Mouse (Mus musculus) kidney, postnatal 14 days (tissue): ENCODE measurements around the gene Gdpd4.

ENCODE experiments used
- DNase-seq: peaks from one replicate; pipeline ENCODE4 v3.0.0; 2022; ENCODE audit warnings: mixed read lengths

The Gdpd4 gene

DNA sequence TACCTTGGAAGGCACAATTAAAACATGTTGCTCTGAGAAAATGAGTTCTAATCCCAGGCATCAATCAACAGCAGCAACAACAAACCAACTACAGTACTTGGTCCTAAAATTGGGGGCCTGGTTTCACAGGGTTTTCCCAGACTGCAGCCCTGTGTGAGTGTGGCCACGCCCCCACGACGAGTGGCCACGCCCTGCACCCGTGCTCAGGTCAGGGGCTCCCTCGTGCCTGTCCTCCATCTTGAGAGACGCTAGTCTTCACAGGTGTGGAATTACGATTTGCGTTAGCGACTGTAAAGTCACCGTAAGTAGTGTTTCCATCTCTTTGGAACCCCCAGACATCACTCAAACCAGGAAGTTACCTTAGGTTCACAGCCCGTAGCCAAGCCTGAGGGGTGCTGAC, at the start of gene Gdpd4:
Gene Gdpd4, plus strand, starts transcription at position 214 of the 400 bp plus-strand sequence.
- DNase-seq: no peak

DNA sequence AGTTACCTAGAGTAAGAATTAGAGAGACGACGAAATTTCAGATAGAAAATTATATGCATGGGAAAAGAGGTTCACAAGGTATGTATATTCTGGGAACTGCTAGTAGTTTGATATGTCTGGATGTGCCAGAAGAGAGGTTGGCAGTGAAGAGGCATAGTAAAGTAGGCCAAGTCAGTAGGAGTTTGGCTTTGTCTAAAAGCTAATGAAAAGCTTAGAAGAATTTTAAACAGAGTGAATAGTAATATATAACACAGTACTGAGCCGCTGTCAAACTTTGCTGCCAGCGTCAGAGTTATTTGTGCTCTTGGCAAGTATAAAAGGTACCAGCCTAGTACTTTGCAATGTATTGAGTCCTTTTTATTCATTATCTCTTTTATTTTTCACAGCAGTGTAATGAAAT, 47.4 kb upstream of the Gdpd4 start:
- DNase-seq: no peak

DNA sequence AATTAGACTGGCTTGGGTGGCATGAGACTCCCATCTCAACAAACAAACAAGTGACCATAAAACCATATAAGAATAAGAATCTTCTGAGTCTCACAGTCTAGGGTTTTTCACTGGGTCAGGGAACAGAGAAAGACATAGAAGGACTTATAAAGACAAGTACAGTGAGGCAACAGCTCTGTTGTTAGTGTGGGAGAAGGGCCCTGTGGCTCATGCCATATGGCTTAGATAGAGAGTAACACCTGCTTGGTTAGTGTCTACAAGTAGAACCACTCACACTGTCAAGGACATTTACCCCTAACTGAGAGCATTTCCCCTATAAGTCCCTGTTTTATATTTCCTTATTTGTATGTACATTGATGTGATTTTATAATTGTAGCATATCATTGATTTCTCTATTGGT, 46.4 kb upstream of the Gdpd4 start:
- no peak for DNase-seq

- no peak for DNase-seq
These were observed 41.8 kb upstream of the Gdpd4 start for GRCm38 (mm10) chr7:97877846-97878538.

DNA sequence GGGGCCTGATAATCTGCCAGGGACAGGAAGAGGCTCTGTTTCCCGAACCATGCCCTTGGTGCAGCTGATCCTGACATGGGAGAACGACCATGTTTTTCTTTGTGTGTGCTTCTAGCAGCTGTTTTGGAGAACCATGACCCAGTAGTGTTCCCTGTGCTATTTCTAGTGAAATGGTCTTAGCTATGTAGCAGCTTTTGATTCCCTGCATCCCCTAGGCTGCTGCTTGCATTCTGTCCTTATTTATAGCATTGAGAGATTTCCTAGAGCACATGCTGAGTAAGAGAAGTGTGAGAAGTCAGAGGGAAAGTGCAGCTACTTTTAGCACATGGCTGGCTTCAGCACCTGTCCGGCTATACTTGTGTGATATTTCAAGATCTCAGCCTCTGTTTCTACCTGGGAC, 8.1 kb upstream of the Gdpd4 start:
- DNase-seq: no peak

GRCm38 (mm10) chr7:97914833-97915516, 4.8 kb upstream of the Gdpd4 start:
- no peak for DNase-seq

DNA sequence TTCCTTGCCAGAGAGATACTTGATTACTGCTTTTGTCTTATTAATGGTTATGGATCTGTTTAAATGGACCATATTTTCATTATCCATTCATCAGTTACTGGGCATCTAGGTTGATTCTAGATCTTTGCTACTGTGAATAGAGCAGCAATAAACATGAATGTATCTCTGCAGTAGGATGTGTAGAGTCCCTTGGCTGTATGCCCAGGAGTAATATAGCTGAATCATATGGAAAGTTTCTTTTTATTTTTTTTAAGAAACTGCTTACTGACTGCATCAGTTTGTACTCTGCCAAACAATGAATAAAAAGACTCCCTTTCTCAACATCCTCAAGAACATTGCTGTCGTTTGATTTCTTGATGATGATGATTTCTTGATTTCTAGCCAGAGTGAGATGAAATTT, 6.1 kb downstream of the Gdpd4 start:
- DNase-seq: no peak

DNA sequence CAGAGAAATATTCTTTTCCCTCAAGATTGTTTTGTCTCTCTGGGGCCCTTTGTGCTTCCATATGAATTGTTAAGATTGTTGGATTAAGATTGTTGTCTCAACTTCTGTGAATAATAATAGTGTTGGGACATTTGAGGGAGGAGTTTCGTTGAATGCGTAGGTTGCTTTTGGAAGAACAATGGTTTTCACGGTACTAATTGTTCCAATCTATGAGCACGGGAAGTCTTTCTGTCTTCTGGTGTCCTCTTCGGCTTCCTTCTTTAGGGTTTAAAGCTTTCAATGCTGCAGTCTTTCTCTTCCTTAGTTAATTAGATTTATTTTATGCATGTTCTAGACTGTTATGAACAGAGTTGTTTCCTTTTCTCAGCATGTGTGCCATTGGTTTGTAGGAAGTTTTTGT, 7.2 kb downstream of the Gdpd4 start:
- no peak for DNase-seq

DNA sequence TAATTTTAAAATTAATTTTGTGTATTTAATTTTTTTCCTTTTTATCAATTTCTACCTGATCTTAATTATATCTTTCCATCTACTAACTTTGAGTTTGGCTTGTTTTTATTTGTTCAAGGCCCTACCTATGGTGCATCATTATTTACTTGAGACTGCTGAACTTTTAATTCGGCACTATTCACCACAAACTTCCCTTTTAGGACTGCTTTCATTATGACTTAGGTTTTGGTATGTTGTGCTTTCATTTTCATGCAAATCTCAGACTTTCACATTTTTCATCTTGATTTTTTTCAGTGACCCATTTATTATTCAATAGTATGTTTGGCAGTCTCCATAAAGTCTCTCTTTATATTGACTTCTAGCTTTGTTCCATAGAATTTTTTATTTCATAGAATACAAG, 24.7 kb downstream of the Gdpd4 start:
- DNase-seq: no peak

DNA sequence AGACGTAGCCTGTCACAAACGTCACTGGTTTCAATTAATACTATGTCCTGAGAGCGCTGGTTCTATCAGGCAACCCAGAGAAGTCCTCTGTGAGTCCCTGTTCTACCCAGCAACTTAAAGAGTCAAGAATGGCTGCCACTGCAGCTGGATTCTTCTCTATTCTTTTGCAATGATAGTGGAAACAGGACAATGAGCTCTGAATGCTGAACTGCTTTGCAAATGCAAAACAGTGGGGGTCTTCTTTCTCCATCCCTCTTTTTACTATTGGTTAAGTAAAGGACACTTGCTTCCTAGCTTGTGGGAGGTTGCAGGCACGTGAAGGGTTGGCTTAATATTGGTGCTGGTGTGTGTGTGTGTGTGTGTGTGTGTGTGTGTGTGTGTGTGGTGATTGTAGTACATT, 52.7 kb downstream of the Gdpd4 start:
- DNase-seq: no peak

- DNase-seq: peak; percentile 60
These were observed 57.7 kb downstream of the Gdpd4 start for GRCm38 (mm10) chr7:97977463-97977862.

GRCm38 (mm10) chr7:97984108-97984834, 64.5 kb downstream of the Gdpd4 start:
- DNase-seq: peak; percentile 17

- DNase-seq: no peak
These were observed 82.9 kb downstream of the Gdpd4 start for GRCm38 (mm10) chr7:98002617-98003016.

GRCm38 (mm10) chr7:98048101-98048824, 128.5 kb downstream of the Gdpd4 start:
- DNase-seq: no peak

- peak; percentile 34 for DNase-seq
These were observed 132.2 kb downstream of the Gdpd4 start for GRCm38 (mm10) chr7:98051980-98052379.

DNA sequence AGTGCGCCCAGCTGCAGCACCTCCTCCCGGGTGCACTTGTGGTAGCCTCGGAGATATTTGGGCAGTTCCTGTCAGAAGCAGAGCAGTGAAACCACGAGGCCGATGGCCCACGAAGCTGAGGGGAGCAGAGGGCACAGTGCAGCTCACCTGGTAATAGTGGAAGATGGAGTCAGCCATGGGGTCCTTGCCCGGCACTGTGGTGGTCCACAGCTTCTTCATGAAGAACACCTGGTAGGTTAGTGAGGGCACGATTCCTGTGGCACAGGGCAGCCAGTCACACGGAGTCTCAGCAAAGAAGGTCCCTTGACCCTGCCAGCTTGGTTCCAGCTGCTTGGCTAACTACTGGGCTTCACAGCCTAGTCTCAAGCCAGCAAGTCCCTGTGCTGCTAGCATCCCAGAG, 134.7 kb downstream of the Gdpd4 start:
- no peak for DNase-seq

DNA sequence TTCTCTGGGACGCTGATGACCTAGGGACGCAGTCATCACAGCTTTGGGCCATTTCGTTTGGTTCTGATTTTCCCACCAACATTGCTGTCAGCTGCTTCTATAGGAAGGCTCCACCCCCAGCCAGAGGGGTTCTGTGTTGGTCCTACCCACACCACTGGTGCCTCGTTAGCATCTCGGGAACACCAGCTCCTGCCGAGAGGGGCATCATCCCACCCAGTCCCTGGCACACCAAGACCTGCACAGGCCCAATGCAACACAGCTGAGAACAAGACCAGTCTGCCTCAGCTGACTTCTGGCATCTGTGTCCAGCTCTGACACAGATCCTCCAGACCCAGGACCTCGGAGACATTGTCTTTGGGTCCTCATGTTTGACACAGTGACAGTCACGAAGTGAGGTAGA, 135.2 kb downstream of the Gdpd4 start:
- no peak for DNase-seq

GRCm38 (mm10) chr7:98066229-98066628, 146.5 kb downstream of the Gdpd4 start:
- DNase-seq: no peak

GRCm38 (mm10) chr7:98071620-98072019, 151.9 kb downstream of the Gdpd4 start:
- DNase-seq: peak; percentile 84

DNA sequence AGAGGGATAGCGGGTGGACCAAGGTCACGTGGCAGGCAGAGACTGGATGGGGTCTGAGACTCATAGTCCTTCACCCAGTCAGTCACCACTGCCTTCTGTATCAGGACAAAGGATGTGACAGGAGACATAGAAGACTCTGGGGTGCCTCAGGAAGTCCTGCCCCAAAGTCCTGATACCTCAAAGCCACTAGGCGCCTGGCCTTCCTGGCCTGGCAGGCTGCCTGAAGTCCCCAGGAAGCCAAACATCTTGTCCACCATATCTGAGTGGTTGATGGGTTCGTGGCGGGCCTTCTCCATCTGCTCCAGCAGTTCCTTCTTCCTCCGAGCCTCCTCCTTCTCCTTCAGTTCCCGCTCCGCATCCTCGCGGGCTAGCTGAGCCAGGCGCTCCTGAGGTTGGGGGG, 157.7 kb downstream of the Gdpd4 start:
- DNase-seq: no peak

GRCm38 (mm10) chr7:98082376-98082775, 162.6 kb downstream of the Gdpd4 start:
- peak; percentile 17 for DNase-seq

GRCm38 (mm10) chr7:98084541-98085293, 165.0 kb downstream of the Gdpd4 start:
- peak; percentile 23 for DNase-seq

DNA sequence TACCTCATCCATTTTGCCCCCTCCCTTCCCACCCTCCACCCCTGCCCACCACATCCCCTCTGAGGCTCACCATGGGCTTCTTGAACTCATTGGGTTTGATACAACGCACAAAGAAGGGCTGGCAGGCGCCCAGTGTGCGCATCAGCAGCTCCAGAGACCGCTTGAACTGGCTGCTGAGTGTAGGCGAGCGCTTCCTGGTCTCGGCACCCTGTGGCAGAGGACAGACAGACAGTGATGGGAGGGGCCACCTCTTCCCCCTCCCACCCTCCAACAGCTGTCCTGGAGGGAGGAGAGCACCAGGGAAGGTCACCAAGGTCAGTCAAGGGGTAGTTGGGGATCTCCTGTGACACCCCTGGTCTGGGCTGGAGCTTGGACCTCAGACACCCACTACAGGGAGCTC, 165.6 kb downstream of the Gdpd4 start:
- no peak for DNase-seq
